Mouse (Mus musculus) C2C12 (cell line): Measurements from ENCODE around the gene Sec16a. TPM values are rescaled to one million over a fixed set of nuclear protein-coding genes. Genes with fewer than 3 reads are reported as not detected.

ENCODE experiments used
- H3K27me3 ChIP-seq: one replicate; pipeline ENCODE4 v1.6.1; 2011; ENCODE audit not compliant: control insufficient read depth, insufficient read depth, insufficient read length
- H3K36me3 ChIP-seq: one replicate; pipeline ENCODE4 v1.6.1; 2011; ENCODE audit not compliant: control insufficient read depth, insufficient read depth
- H3K4me3 ChIP-seq: one replicate; pipeline ENCODE4 v1.5.1; 2011; ENCODE audit warnings: mild to moderate bottlenecking, control low read depth; ENCODE audit not compliant: poor library complexity, insufficient read depth, severe bottlenecking
- H3K79me2 ChIP-seq: one replicate; pipeline ENCODE4 v1.6.1; 2011; ENCODE audit not compliant: control insufficient read depth, insufficient read depth
- H3K79me3 ChIP-seq: one replicate; pipeline ENCODE4 v1.6.1; 2011; ENCODE audit warnings: low read depth, control low read depth
- H3ac ChIP-seq: one replicate; pipeline ENCODE3; 2011; ENCODE audit warnings: low read depth; ENCODE audit not compliant: control insufficient read depth, insufficient read length
- CEBPB ChIP-seq: IDR thresholded peaks from one replicate; pipeline ENCODE4 v1.6.1; 2011; ENCODE audit warnings: low read depth, mild to moderate bottlenecking, control low read depth, moderate library complexity
- CTCF ChIP-seq: IDR thresholded peaks from one replicate; pipeline ENCODE4 v1.5.1; 2011; ENCODE audit not compliant: control insufficient read depth, insufficient read depth, insufficient read length
- FOSL1 ChIP-seq: IDR thresholded peaks from one replicate; pipeline ENCODE4 v1.8.0; 2011; ENCODE audit warnings: mild to moderate bottlenecking, low read length; ENCODE audit not compliant: poor library complexity, insufficient read depth, severe bottlenecking
- MAX ChIP-seq: IDR thresholded peaks from one replicate; pipeline ENCODE4 v1.6.1; 2011; ENCODE audit warnings: mild to moderate bottlenecking, control low read depth
- MYOD1 ChIP-seq: IDR thresholded peaks from one replicate; pipeline ENCODE4 v1.6.1; 2011; ENCODE audit warnings: low read depth; ENCODE audit not compliant: control insufficient read depth, insufficient read length
- MYOG ChIP-seq: IDR thresholded peaks from one replicate; pipeline ENCODE4 v1.6.1; 2011; ENCODE audit not compliant: control insufficient read depth, insufficient read length; ENCODE audit errors: extremely low read depth
- USF1 ChIP-seq: IDR thresholded peaks from one replicate; pipeline ENCODE4 v1.6.1; 2011; ENCODE audit warnings: low read depth, mild to moderate bottlenecking, control low read depth, moderate library complexity
- polyA plus RNA-seq: library from polyadenylated mRNA; unstranded; fragments of >200 nt; fragmentation: generic; extraction: Trizol; gene quantifications from one replicate; pipeline ENCODE4 v1.2.1, GENCODE M21; 2012; ENCODE audit warnings: missing spikeins

The Sec16a gene
- polyA plus RNA-seq, 1 experiment: 19.5 TPM

GRCm38 (mm10) chr2:26439671-26440070 lies 5.3 kb downstream of the Sec16a start:
- H3K36me3 ChIP-seq: peaks cover 71% of the 10 kb centered on the region
- no peaks in the 10 kb centered on the region for H3K27me3 ChIP-seq
- peaks cover 28% of the 10 kb centered on the region for H3K79me3 ChIP-seq
- H3K4me3 ChIP-seq: no peak overlapping the region
- H3K79me2 ChIP-seq: peaks cover 68% of the 10 kb centered on the region
- no peak overlapping the region for H3ac ChIP-seq
- TF ChIP-seq CTCF (no peak), CEBPB (no peak), USF1 (no peak), MYOG (no peak), MYOD1 (no peak), FOSL1 (no peak), MAX (no peak)

- no peak overlapping the region for H3K4me3 ChIP-seq
- H3K27me3 ChIP-seq: no peaks in the 10 kb centered on the region
- H3K79me2 ChIP-seq: peaks cover 60% of the 10 kb centered on the region
- H3K36me3 ChIP-seq: peaks cover 84% of the 10 kb centered on the region
- no peak overlapping the region for H3ac ChIP-seq
- H3K79me3 ChIP-seq: peaks cover 17% of the 10 kb centered on the region
- TF ChIP-seq USF1 (no peak), CTCF (no peak), FOSL1 (no peak), MYOG (no peak), MAX (no peak), CEBPB (no peak), MYOD1 (no peak)
Measured at GRCm38 (mm10) chr2:26438373-26438772, 6.6 kb downstream of the Sec16a start.

DNA sequence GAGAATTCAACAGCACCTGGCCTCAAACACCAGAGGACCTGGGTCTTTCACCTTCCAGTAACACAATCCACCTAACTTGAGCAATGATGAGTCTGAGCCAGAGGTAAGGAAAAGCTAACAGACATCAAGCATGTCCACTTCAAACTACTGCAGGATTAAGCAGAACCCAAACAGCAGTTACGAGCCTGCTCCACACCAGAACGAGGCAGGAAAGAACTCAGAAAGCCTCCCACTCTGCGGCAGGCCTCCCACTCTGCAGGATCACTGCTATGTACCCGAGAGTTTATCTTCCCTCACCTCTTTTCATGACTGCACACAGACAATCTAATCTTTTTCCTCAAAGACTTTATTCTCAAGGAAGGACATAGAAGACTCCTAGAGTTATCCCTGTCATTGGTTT lies 7.8 kb downstream of the Sec16a start:
- H3K79me2 ChIP-seq: peaks cover 48% of the 10 kb centered on the region
- H3ac ChIP-seq: no peak overlapping the region
- peaks cover 95% of the 10 kb centered on the region for H3K36me3 ChIP-seq
- H3K4me3 ChIP-seq: no peak overlapping the region
- TF ChIP-seq USF1: no peak
- no peak for TF ChIP-seq CTCF
- TF ChIP-seq MYOG: no peak
- TF ChIP-seq MYOD1: no peak
- no peak for TF ChIP-seq CEBPB
- TF ChIP-seq FOSL1: no peak
- TF ChIP-seq MAX: no peak
- H3K27me3 ChIP-seq: no peaks in the 10 kb centered on the region
- H3K79me3 ChIP-seq: peaks cover 10% of the 10 kb centered on the region

GRCm38 (mm10) chr2:26434791-26435572 lies 10.0 kb downstream of the Sec16a start:
- Histone ChIP-seq H3K36me3 (peaks cover 92% of the 10 kb centered on the region), H3K79me3 (peaks cover 6% of the 10 kb centered on the region), H3K79me2 (peaks cover 38% of the 10 kb centered on the region), H3K27me3 (no peaks in the 10 kb centered on the region), H3K4me3 (no peak overlapping the region), H3ac (no peak overlapping the region)
- TF ChIP-seq CEBPB (no peak), MYOG (no peak), MYOD1 (no peak), MAX (no peak), CTCF (no peak), USF1 (no peak), FOSL1 (no peak)

GRCm38 (mm10) chr2:26429851-26430250 lies 15.2 kb downstream of the Sec16a start:
- Histone ChIP-seq H3K27me3 (no peaks in the 10 kb centered on the region), H3K79me2 (peaks cover 7% of the 10 kb centered on the region), H3ac (no peak overlapping the region), H3K4me3 (no peak overlapping the region), H3K79me3 (no peaks in the 10 kb centered on the region), H3K36me3 (peaks cover 93% of the 10 kb centered on the region)
- TF ChIP-seq FOSL1 (no peak), MAX (no peak), USF1 (no peak), MYOD1 (no peak), CEBPB (no peak), MYOG (no peak), CTCF (no peak)

GRCm38 (mm10) chr2:26424541-26424940 lies 20.5 kb downstream of the Sec16a start:
- peaks cover 94% of the 10 kb centered on the region for H3K36me3 ChIP-seq
- no peak overlapping the region for H3K4me3 ChIP-seq
- no peak for TF ChIP-seq MYOD1
- no peak for TF ChIP-seq FOSL1
- no peak for TF ChIP-seq CEBPB
- no peak for TF ChIP-seq CTCF
- no peak overlapping the region for H3ac ChIP-seq
- no peaks in the 10 kb centered on the region for H3K79me3 ChIP-seq
- H3K79me2 ChIP-seq: no peaks in the 10 kb centered on the region
- no peaks in the 10 kb centered on the region for H3K27me3 ChIP-seq
